Mouse (Mus musculus): ENCODE data around the gene Tas2r113. TPM values are rescaled to one million over a fixed set of nuclear protein-coding genes. Genes with fewer than 3 reads are reported as not detected.
"Not testable (repeated sequence)": the region's sequence is repeated elsewhere in the genome, so short reads cannot be mapped to it uniquely, and the experiment has no call there.

The Tas2r113 gene
- not detected in 2 replicates for polyA plus RNA-seq (2012; rRNA removed)

DNA sequence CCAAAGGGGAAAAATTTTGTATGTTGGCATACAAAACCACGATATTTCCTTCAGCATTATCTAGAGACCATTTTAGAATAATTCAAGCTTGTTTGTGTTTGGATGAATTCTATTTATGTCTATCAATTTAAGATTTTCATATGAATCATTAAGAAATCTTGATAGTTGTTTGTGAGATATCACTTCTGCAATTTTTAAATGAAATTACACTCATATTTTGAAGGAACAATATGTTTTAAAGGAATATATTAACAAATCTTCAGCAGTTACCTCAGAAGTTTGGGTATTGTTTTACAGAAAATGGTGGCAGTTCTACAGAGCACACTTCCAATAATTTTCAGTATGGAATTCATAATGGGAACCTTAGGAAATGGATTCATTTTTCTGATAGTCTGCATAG is at the start of gene Tas2r113:
TSS of gene Tas2r113 (plus strand) at position 301 of the 400 bp plus-strand sequence.
- no peak within 1 kb of the TSS for H3K4me3 ChIP-seq (ENCODE audit: insufficient read depth, low read depth, low read length)
- no peak for DNase-seq
- no peaks in the 10 kb centered on the region for H3K36me3 ChIP-seq (ENCODE audit: control insufficient read depth, insufficient read depth, low read length)
- H3K27me3 ChIP-seq (replicated peaks; ENCODE audit: control insufficient read depth, insufficient read depth, low read length): no peaks in the 10 kb centered on the region
- 70% methylated on average over 1 of the region's 1 CpGs for WGBS
- no peak within 1 kb of the TSS for H3K27ac ChIP-seq (ENCODE audit: insufficient read depth, low read depth, low read length)
- no peaks in the 10 kb centered on the region for H3K4me1 ChIP-seq (ENCODE audit: control insufficient read depth, insufficient read depth, low read length)
- no peak for TF ChIP-seq POLR2A (IDR thresholded peaks at IDR 0.05; ENCODE audit: low read depth, low read length)
- TF ChIP-seq CTCF (conservative IDR thresholded peaks at IDR 0.05; ENCODE audit: insufficient read depth, insufficient read length, low read depth, low read length): no peak

- Histone ChIP-seq H3K4me3 (ENCODE audit: insufficient read depth, low read depth, low read length) (no peak within 1 kb of the TSS), H3K36me3 (ENCODE audit: control insufficient read depth, insufficient read depth, low read length) (no peaks in the 10 kb centered on the region), H3K27me3 (replicated peaks; ENCODE audit: control insufficient read depth, insufficient read depth, low read length) (no peaks in the 10 kb centered on the region), H3K27ac (ENCODE audit: insufficient read depth, low read depth, low read length) (no peak within 1 kb of the TSS), H3K4me1 (ENCODE audit: control insufficient read depth, insufficient read depth, low read length) (no peaks in the 10 kb centered on the region)
- no peak for TF ChIP-seq POLR2A (IDR thresholded peaks at IDR 0.05; ENCODE audit: low read depth, low read length)
- TF ChIP-seq CTCF (conservative IDR thresholded peaks at IDR 0.05; ENCODE audit: insufficient read depth, insufficient read length, low read depth, low read length): no peak
- no peak for DNase-seq
- 79% methylated on average over 1 of the region's 1 CpGs for WGBS
Observed at GRCm38 (mm10) chr6:132846842-132847241, 46.0 kb upstream of the Tas2r113 start, which contains the start of gene Tas2r123. TSS of gene Tas2r123 (plus strand) at chr6:132847142.

- H3K27me3 ChIP-seq (replicated peaks; ENCODE audit: control insufficient read depth, insufficient read depth, low read length): no peaks in the 10 kb centered on the region
- H3K4me1 ChIP-seq (ENCODE audit: control insufficient read depth, insufficient read depth, low read length): no peaks in the 10 kb centered on the region
- TF ChIP-seq POLR2A (IDR thresholded peaks at IDR 0.05; ENCODE audit: low read depth, low read length) (no peak), CTCF (conservative IDR thresholded peaks at IDR 0.05; ENCODE audit: insufficient read depth, insufficient read length, low read depth, low read length) (no peak)
- no peak for DNase-seq
- H3K27ac ChIP-seq (ENCODE audit: insufficient read depth, low read depth, low read length): no peak within 1 kb of the TSS
- WGBS: 57% methylated on average over 1 of the region's 1 CpGs
- no peak within 1 kb of the TSS for H3K4me3 ChIP-seq (ENCODE audit: insufficient read depth, low read depth, low read length)
- no peaks in the 10 kb centered on the region for H3K36me3 ChIP-seq (ENCODE audit: control insufficient read depth, insufficient read depth, low read length)
Observed at GRCm38 (mm10) chr6:132855138-132855537, 37.7 kb upstream of the Tas2r113 start, which contains the start of gene Tas2r116. TSS of gene Tas2r116 (plus strand) at chr6:132855438.

DNA sequence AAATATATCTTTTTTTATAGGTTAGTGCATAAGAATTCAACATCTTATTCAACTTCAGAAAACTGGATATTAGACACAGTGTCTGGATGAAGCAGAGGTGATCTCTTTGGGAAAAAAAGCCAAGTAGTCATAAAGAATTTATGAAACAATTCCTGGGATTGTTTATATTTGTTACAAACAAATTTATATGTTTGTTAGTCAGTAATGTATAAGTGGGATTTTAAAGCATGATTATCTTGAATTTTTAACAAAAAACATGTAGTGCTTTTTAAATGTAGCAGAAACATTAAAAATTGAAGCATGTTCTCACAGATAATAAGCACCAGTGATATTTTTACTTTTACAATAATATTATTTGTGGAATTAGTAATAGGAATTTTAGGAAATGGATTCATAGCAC is 25.1 kb upstream of the Tas2r113 start, which contains the start of gene Tas2r110:
TSS of gene Tas2r110 (plus strand) at position 301 of the 400 bp plus-strand sequence.
- H3K4me1 ChIP-seq (ENCODE audit: control insufficient read depth, insufficient read depth, low read length): no peaks in the 10 kb centered on the region
- DNase-seq: no peak
- no peak within 1 kb of the TSS for H3K4me3 ChIP-seq (ENCODE audit: insufficient read depth, low read depth, low read length)
- TF ChIP-seq CTCF (conservative IDR thresholded peaks at IDR 0.05; ENCODE audit: insufficient read depth, insufficient read length, low read depth, low read length): no peak
- no peak for TF ChIP-seq POLR2A (IDR thresholded peaks at IDR 0.05; ENCODE audit: low read depth, low read length)
- H3K36me3 ChIP-seq (ENCODE audit: control insufficient read depth, insufficient read depth, low read length): no peaks in the 10 kb centered on the region
- H3K27me3 ChIP-seq (replicated peaks; ENCODE audit: control insufficient read depth, insufficient read depth, low read length): no peaks in the 10 kb centered on the region
- H3K27ac ChIP-seq (ENCODE audit: insufficient read depth, low read depth, low read length): no peak within 1 kb of the TSS

DNA sequence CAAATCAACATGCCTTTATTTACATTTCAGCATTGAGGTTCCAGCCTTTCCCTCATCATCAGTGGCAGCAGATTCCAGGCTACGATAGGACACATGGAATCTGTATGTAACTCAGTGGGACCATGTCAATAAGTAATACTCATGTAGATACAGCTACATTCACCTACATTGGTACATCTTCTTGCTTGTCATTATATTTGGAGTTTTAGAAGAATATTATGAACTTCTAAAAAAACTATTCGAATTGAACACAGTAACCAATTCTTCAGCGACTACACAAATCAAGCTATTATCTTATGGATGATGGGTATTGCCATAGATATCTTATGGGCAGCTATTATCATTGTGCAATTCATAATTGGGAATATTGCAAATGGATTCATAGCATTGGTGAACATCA is 16.5 kb downstream of the Tas2r113 start, which contains the start of gene Tas2r125:
TSS of gene Tas2r125 (plus strand) at position 301 of the 400 bp plus-strand sequence.
- H3K4me1 ChIP-seq (ENCODE audit: control insufficient read depth, insufficient read depth, low read length): no peaks in the 10 kb centered on the region
- no peaks in the 10 kb centered on the region for H3K36me3 ChIP-seq (ENCODE audit: control insufficient read depth, insufficient read depth, low read length)
- 80% methylated on average over 3 of the region's 3 CpGs for WGBS
- TF ChIP-seq POLR2A (IDR thresholded peaks at IDR 0.05; ENCODE audit: low read depth, low read length) (no peak), CTCF (conservative IDR thresholded peaks at IDR 0.05; ENCODE audit: insufficient read depth, insufficient read length, low read depth, low read length) (no peak)
- no peak for DNase-seq
- no peak within 1 kb of the TSS for H3K4me3 ChIP-seq (ENCODE audit: insufficient read depth, low read depth, low read length)
- H3K27ac ChIP-seq (ENCODE audit: insufficient read depth, low read depth, low read length): no peak within 1 kb of the TSS
- no peaks in the 10 kb centered on the region for H3K27me3 ChIP-seq (replicated peaks; ENCODE audit: control insufficient read depth, insufficient read depth, low read length)

DNA sequence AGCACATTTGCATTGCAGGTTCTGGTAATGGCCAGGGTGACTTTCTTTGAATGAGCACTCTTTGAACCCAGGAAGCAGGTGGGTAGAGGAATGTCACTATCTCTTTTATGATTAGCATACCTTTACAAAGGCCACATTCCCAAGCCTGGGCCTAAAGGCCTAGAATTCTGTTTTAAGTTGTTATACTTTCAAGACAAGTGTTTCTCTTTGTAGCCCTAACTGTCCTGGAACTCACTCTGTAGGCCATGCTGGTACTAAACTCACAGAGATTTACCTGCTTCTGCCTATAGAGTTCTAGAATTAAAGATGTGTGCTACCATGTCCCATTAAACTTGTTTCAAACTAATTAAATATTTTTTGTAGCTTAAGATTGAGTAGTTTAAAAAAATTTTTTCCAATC is 48.6 kb downstream of the Tas2r113 start:
- H3K27ac ChIP-seq (ENCODE audit: insufficient read depth, low read depth, low read length); H3K4me1 ChIP-seq (ENCODE audit: control insufficient read depth, insufficient read depth, low read length); H3K27me3 ChIP-seq (replicated peaks; ENCODE audit: control insufficient read depth, insufficient read depth, low read length); DNase-seq; H3K4me3 ChIP-seq (ENCODE audit: insufficient read depth, low read depth, low read length); H3K36me3 ChIP-seq (ENCODE audit: control insufficient read depth, insufficient read depth, low read length): not testable (repeated sequence)

Other genes with a start within 250 kb of the Tas2r113 start
- gene A630073D07Rik, start 241.5 kb upstream of the Tas2r113 start, polyA plus RNA-seq (2012; rRNA removed): not detected in 2 replicates
- gene Tas2r120, start 236.1 kb upstream of the Tas2r113 start, polyA plus RNA-seq (2012; rRNA removed): not detected in 2 replicates
- not detected in 2 replicates for gene Tas2r121, start 192.0 kb upstream of the Tas2r113 start, polyA plus RNA-seq (2012; rRNA removed)
- gene Tas2r122, start 181.1 kb upstream of the Tas2r113 start, polyA plus RNA-seq (2012; rRNA removed): not detected in 2 replicates
- not detected in 2 replicates for gene Tas2r115, start 155.0 kb upstream of the Tas2r113 start, polyA plus RNA-seq (2012; rRNA removed)
- not detected in 2 replicates for gene Tas2r124, start 138.3 kb upstream of the Tas2r113 start, polyA plus RNA-seq (2012; rRNA removed)
- not detected in 2 replicates for gene Tas2r102, start 130.9 kb upstream of the Tas2r113 start, polyA plus RNA-seq (2012; rRNA removed)
- gene Tas2r136, start 114.8 kb upstream of the Tas2r113 start, polyA plus RNA-seq (2012; rRNA removed): not detected in 2 replicates
- gene Tas2r117, start 90.2 kb upstream of the Tas2r113 start, polyA plus RNA-seq (2012; rRNA removed): not detected in 2 replicates
- gene Tas2r123, start 45.9 kb upstream of the Tas2r113 start, polyA plus RNA-seq (2012; rRNA removed): not detected in 2 replicates
- not detected in 2 replicates for gene Tas2r116, start 37.6 kb upstream of the Tas2r113 start, polyA plus RNA-seq (2012; rRNA removed)
- gene Tas2r110, start 25.0 kb upstream of the Tas2r113 start, polyA plus RNA-seq (2012; rRNA removed): not detected in 2 replicates
- gene Tas2r125, start 16.6 kb downstream of the Tas2r113 start, polyA plus RNA-seq (2012; rRNA removed): not detected in 2 replicates
- gene Tas2r129, start 58.1 kb downstream of the Tas2r113 start, polyA plus RNA-seq (2012; rRNA removed): not detected in 2 replicates
- gene Tas2r131, start 64.9 kb downstream of the Tas2r113 start, polyA plus RNA-seq (2012; rRNA removed): not detected in 2 replicates
- gene Tas2r109, start 88.0 kb downstream of the Tas2r113 start, polyA plus RNA-seq (2012; rRNA removed): not detected in 2 replicates
- not detected in 2 replicates for gene Tas2r103, start 144.1 kb downstream of the Tas2r113 start, polyA plus RNA-seq (2012; rRNA removed)
- not detected in 2 replicates for gene Tas2r140, start 162.8 kb downstream of the Tas2r113 start, polyA plus RNA-seq (2012; rRNA removed)
- gene Smim10l1, start 211.9 kb downstream of the Tas2r113 start, polyA plus RNA-seq (2012; rRNA removed): 60.8 and 115 TPM in 2 replicates